Mouse (Mus musculus) lung, postnatal 0 days (tissue): Measurements from ENCODE around the gene Cd44. TPM values are rescaled to one million over a fixed set of nuclear protein-coding genes. Genes with fewer than 3 reads are reported as not detected.
A peak's percentile ranks its signal among the peaks of the same experiment; 100 is the strongest.

ENCODE experiments used
- ATAC-seq: fragments of 200-750 bp; cut with Nextera tagmentation; 2 replicates; pipeline ENCODE4 v1.8.0; 2017; ENCODE audit warnings: moderate library complexity
- DNase-seq: peaks from one replicate; pipeline ENCODE4 v3.0.0-alpha.2; 2016; ENCODE audit warnings: low spot score
- H3K27ac ChIP-seq: fragments of 300-500 bp; sonication (generic); 2 replicates; pipeline ENCODE4 v1.5.1; 2014; ENCODE audit warnings: antibody characterized with exemption, mild to moderate bottlenecking, low read length, mixed read lengths
- H3K27me3 ChIP-seq: fragments of 300-500 bp; sonication (generic); replicated peaks from 2 replicates; pipeline ENCODE4 v1.6.1; 2014; ENCODE audit warnings: low read length, mixed read lengths; ENCODE audit not compliant: insufficient read depth
- H3K36me3 ChIP-seq: fragments of 300-500 bp; sonication (generic); 2 replicates; pipeline ENCODE4 v1.6.1; 2014; ENCODE audit warnings: low read length, mixed read lengths; ENCODE audit not compliant: insufficient read depth
- H3K4me1 ChIP-seq: fragments of 300-500 bp; sonication (generic); 2 replicates; pipeline ENCODE4 v1.6.1; 2014; ENCODE audit warnings: antibody characterized with exemption, low read depth, low read length, mixed read lengths; ENCODE audit not compliant: insufficient read depth
- H3K4me2 ChIP-seq: fragments of 300-500 bp; sonication (generic); replicated peaks from 2 replicates; pipeline ENCODE4 v1.6.1; 2014; ENCODE audit warnings: low read depth, mild to moderate bottlenecking, low read length, moderate library complexity, mixed read lengths
- H3K4me3 ChIP-seq: fragments of 300-500 bp; sonication (generic); 2 replicates; pipeline ENCODE4 v1.5.1; 2014; ENCODE audit warnings: low read depth, low read length
- H3K9ac ChIP-seq: fragments of 300-500 bp; sonication (generic); replicated peaks from 2 replicates; pipeline ENCODE4 v1.6.1; 2014; ENCODE audit warnings: low read depth, mild to moderate bottlenecking
- H3K9me3 ChIP-seq: fragments of 300-500 bp; sonication (generic); 2 replicates; pipeline ENCODE4 v1.6.1; 2016; ENCODE audit warnings: low read length, mixed read lengths
- CTCF ChIP-seq: IDR thresholded peaks from 2 replicates; pipeline ENCODE4 v1.5.1; 2016; ENCODE audit warnings: antibody characterized with exemption, mild to moderate bottlenecking
- EP300 ChIP-seq: IDR thresholded peaks from 2 replicates; pipeline ENCODE4 v1.6.1; 2016; ENCODE audit warnings: antibody characterized with exemption, mild to moderate bottlenecking, control low read depth
- WGBS: fragments of 180-500 bp; shearing (Covaris S2); extraction: QIAGEN DNeasy Blood & Tissue Kit; methylation state at CpG from one replicate; pipeline ENCODE4 v1.1.7; 2014; 5-methylcytosine and 5-hydroxymethylcytosine counted together
- polyA plus RNA-seq: library from polyadenylated mRNA; unstranded; fragments of >200 nt; fragmentation: Nextera tagmentation; extraction: Ambion mirVana; gene quantifications from 2 replicates; pipeline ENCODE4 v1.2.1, GENCODE M21; 2015

Cd44 gene
- polyA plus RNA-seq, 1 experiment from 2014 or later = 44.2 TPM

DNA sequence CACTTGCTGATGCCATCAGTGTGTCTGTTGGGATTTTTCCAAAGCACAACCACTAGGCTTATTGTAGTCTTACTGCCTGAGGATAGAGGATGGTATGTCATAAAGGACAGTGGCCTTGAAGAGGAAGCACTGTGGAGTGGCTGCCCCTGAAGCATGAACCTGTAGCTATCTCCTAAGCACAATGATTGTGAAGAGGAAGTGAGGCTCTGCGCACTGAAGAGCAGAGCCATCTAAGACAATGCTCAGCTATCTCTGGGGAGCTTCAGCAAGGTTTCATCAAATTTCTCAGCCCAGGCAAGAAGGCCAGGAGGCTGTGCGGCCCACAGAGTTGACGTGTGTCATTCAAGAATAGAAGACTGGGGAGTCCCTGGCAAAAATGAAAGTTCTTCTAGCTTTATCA lies 106.4 kb downstream of the Cd44 start:
- no peak overlapping the region for H3K4me2 ChIP-seq
- H3K4me3 ChIP-seq = no peak overlapping the region
- H3K27me3 ChIP-seq = no peaks in the 10 kb centered on the region
- no peaks in the 10 kb centered on the region for H3K9me3 ChIP-seq
- 81% methylated on average over 3 of the region's 3 CpGs for WGBS
- no peaks in the 10 kb centered on the region for H3K36me3 ChIP-seq
- DNase-seq (no peak), ATAC-seq (no peak)
- no peaks in the 10 kb centered on the region for H3K4me1 ChIP-seq
- no peak overlapping the region for H3K9ac ChIP-seq
- no peak overlapping the region for H3K27ac ChIP-seq
- TF ChIP-seq EP300 = no peak
- TF ChIP-seq CTCF = no peak

DNA sequence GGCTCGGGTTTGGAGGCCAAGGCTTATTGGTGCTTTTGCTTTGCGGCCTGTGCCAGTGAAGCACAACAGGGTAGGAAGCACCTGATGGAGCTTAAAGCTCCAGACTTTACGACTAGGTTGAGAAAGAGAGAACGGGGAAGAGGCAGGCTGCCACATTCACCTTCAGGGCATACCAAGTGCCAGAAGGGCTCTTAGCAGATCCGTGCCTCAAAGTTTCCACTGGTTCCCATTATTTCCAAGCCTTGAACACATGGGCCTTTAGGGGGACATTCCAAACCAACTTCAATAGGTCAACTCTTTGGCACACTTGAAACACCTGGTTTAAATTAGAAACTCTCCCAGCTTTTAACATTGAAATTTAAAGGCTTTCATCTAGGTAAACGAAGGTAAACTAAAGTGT lies 108.7 kb downstream of the Cd44 start:
- no peaks in the 10 kb centered on the region for H3K27me3 ChIP-seq
- no peak overlapping the region for H3K4me3 ChIP-seq
- no peaks in the 10 kb centered on the region for H3K36me3 ChIP-seq
- TF ChIP-seq EP300 = no peak
- H3K9ac ChIP-seq = no peak overlapping the region
- 74% methylated on average over 6 of the region's 6 CpGs for WGBS
- H3K9me3 ChIP-seq = no peaks in the 10 kb centered on the region
- H3K4me2 ChIP-seq = no peak overlapping the region
- ATAC-seq (no peak), DNase-seq (no peak)
- H3K4me1 ChIP-seq = no peaks in the 10 kb centered on the region
- no peak overlapping the region for H3K27ac ChIP-seq

DNA sequence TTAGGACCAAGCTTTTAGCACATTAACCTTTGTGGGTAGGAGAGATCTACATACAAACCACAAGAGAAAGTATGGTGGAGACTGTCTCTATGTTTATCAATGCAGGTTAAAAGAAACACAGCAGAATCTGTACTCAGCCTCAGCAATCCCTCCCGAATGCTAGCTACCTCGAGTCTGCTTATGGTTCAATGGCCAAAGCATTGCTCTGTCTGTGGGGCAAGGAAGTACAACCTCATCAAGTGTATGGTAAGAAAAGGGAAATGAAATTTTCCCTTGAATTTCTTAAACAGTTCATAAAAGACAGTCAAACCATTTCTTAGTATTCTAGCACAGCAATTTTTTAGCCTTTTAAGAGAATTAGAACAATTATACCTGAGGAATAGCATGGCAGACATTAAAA lies 109.8 kb downstream of the Cd44 start:
- H3K27me3 ChIP-seq = no peaks in the 10 kb centered on the region
- no peak for TF ChIP-seq CTCF
- no peak for TF ChIP-seq EP300
- no peak for DNase-seq

DNA sequence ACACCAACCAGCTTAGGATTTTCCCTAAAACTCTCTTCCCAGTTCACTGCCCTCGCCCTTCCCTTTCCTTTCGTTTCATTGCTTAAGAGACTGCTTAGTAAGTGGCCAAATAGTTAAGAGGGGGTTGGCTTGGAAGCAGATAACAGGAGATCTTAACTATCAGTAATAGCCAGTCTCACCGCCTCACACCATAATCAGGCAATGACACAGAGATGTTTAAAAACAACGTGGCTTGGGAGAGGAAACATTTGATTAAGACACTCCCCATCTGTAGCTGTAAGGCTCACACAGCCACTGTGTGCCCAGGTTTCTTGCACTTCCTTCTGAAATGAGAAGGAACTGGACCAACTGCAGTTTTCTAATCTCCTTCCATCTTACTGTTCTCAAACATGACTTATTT lies 115.8 kb downstream of the Cd44 start:
- H3K4me2 ChIP-seq = no peak overlapping the region
- no peaks in the 10 kb centered on the region for H3K4me1 ChIP-seq
- ATAC-seq (no peak), DNase-seq (no peak)
- H3K9me3 ChIP-seq = no peaks in the 10 kb centered on the region
- no peak for TF ChIP-seq CTCF
- no peak for TF ChIP-seq EP300
- no peak overlapping the region for H3K4me3 ChIP-seq
- 41% methylated on average over 4 of the region's 4 CpGs for WGBS
- H3K27me3 ChIP-seq = no peaks in the 10 kb centered on the region
- H3K27ac ChIP-seq = no peak overlapping the region
- no peak overlapping the region for H3K9ac ChIP-seq
- no peaks in the 10 kb centered on the region for H3K36me3 ChIP-seq

More for the DNA sequence above, 109.8 kb downstream of the Cd44 start:
- no peak overlapping the region for H3K4me3 ChIP-seq
- H3K9ac ChIP-seq = no peak overlapping the region
- H3K27ac ChIP-seq = no peak overlapping the region
- ATAC-seq = no peak
- no peak overlapping the region for H3K4me2 ChIP-seq
- no peaks in the 10 kb centered on the region for H3K36me3 ChIP-seq
- H3K4me1 ChIP-seq = no peaks in the 10 kb centered on the region
- H3K9me3 ChIP-seq = no peaks in the 10 kb centered on the region
- WGBS = 75% methylated on average over 2 of the region's 2 CpGs

DNA sequence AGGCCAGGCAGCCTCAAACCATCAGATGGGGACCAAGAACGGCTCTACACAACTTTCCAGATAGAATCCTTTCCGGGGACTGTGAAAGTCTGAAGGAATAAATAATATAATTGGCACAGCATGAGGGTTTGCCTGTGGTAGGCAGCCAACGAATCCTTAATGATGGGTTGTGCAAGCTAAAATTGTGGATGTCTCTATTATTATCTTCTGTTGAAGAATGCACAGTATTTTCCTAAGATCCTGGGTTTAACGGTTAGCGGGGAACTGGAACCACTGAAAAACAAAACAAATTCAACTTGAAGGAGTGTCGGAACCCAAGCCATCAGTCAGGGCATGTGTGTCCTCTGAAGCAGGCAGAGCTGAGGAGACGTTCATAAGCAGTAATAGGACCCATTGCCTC lies 118.7 kb downstream of the Cd44 start:
- DNase-seq (peak; percentile 55), ATAC-seq (no peak)
- Histone ChIP-seq H3K27me3 (no peaks in the 10 kb centered on the region), H3K4me3 (no peak overlapping the region), H3K4me1 (no peaks in the 10 kb centered on the region), H3K9me3 (no peaks in the 10 kb centered on the region), H3K4me2 (no peak overlapping the region), H3K9ac (no peak overlapping the region), H3K36me3 (no peaks in the 10 kb centered on the region), H3K27ac (no peak overlapping the region)
- 59% methylated on average over 7 of the region's 7 CpGs for WGBS
- no peak for TF ChIP-seq CTCF
- no peak for TF ChIP-seq EP300

DNA sequence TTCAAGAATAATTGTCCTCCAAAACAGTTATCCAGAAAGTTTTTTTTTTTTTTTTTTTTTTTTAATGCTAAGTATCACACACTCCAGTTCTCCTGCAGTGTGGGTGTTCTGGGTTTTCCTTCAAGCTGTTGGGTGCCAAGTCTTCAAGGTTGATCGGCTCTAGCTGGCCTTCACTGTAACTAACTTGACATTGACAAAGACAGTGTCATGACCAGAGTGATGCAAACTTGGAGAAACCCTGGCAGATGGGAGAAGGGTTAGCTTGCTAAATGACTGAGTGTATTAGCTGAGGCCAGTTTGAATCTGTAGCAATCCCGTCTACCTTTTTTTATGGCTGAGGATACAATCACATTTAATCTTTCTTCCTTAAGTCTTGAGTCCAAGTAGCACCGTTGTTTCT lies 123.3 kb downstream of the Cd44 start:
- TF ChIP-seq EP300 (no peak), CTCF (no peak)
- Histone ChIP-seq H3K4me3 (no peak overlapping the region), H3K27me3 (no peaks in the 10 kb centered on the region), H3K36me3 (no peaks in the 10 kb centered on the region), H3K9ac (no peak overlapping the region), H3K4me2 (no peak overlapping the region), H3K9me3 (no peaks in the 10 kb centered on the region), H3K27ac (no peak overlapping the region), H3K4me1 (no peaks in the 10 kb centered on the region)
- WGBS = 74% methylated on average over 3 of the region's 3 CpGs
- ATAC-seq (no peak), DNase-seq (no peak)

DNA sequence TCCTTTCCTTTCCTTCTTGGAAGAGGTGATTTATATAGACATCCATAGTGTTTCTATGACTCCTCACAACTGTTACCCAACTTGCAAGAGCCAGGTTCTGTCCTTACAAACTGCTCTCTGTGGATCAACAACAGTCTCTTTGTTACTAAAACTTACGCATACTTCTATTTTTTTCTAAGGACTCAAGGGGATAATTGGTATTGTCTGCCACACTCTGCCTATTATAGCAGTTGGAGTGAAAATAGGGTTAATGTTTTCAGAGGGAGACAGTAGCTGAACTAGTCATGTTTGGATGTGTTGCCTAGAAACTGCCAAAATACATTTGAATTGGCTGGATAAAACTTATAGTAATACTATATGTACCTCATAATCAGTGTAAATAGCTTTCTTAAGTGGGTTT lies 125.9 kb downstream of the Cd44 start:
- no peak for TF ChIP-seq CTCF
- no peak for TF ChIP-seq EP300
- 86% methylated on average over 1 of the region's 1 CpGs for WGBS

More for the DNA sequence above, 125.9 kb downstream of the Cd44 start:
- H3K27me3 ChIP-seq = no peaks in the 10 kb centered on the region
- H3K4me1 ChIP-seq = no peaks in the 10 kb centered on the region
- no peak for DNase-seq
- ATAC-seq = no peak
- no peak overlapping the region for H3K4me3 ChIP-seq
- H3K9me3 ChIP-seq = no peaks in the 10 kb centered on the region
- H3K9ac ChIP-seq = no peak overlapping the region
- no peak overlapping the region for H3K27ac ChIP-seq
- no peak overlapping the region for H3K4me2 ChIP-seq
- H3K36me3 ChIP-seq = no peaks in the 10 kb centered on the region
